Mouse (Mus musculus) layer of hippocampus, postnatal 25 days (tissue): ENCODE measurements around the gene Bglap. TPM values are rescaled to one million over a fixed set of nuclear protein-coding genes. Genes with fewer than 3 reads are reported as not detected.
"Not testable (repeated sequence)": the region's sequence is repeated elsewhere in the genome, so short reads cannot be mapped to it uniquely, and the experiment has no call there.

Experiments
- DNase-seq, 2 experiments: peaks; one replicate each; pipeline ENCODE4 v3.0.0; 2022; ENCODE audit warnings: mixed read lengths in 2 of 2, low spot score in 1 of 2; ENCODE audit errors: extremely low spot score in 1 of 2
- total RNA-seq, 2 experiments: library from RNA; stranded (reverse); gene quantifications; 2 replicates each; pipeline ENCODE4 v1.2.3; 2021

Bglap gene
- total RNA-seq, 2 experiments from 2014 or later = 1.3 TPM; not detected in 1

DNA sequence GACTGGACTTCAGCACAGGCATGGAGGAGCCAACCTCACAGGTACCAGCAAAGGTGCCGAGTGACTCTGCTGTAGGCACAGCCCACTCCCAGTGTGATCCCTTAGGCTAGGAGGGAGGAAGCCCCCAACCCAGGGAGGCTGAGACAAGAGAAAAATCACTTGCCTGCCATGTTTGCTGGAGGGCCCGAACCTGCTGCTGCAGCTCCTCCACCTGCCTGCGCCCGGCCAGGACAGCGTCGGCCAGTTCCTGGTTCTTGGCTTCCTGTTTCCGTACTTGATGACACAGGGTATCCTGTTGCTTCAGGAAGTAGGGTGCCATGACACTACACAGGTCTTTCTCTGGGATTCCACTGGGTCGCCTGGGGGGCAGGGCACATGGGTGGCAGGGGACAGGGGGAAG, 11.5 kb upstream of the Bglap start:
- no peak for DNase-seq

- DNase-seq = no peak
Measured at GRCm38 (mm10) chr3:88395288-88395687, 11.0 kb upstream of the Bglap start.

DNA sequence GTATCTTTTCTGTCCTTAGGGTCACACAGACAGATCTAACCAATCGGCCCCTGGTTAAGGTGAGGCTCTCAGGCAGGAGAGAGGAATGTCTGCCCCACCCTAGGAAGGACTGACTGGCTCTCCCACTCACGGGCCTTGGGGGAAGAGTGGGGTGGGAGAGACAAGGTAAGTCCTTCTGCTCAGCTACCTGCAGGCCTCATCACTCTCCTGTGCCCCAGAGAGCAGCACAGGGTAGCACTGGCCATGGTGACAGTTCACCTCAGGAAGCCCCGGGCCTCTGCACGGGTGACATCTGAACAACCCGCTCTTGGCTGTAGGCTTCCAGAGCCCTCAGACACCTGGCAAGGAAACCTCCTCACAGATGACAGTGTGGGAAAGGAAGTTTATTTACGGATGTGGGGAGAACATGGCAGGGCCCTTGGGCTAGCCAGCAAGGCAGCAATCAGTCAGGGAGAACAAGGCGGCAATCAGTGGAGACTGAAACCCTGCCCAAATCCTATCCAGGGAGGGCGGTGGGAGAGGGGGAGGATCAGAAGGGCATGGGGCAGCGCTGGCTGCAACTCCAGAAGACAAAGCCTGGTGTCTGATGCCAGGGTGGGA, 9.6 kb upstream of the Bglap start:
- DNase-seq = no peak

GRCm38 (mm10) chr3:88382383-88382782, 1.9 kb downstream of the Bglap start:
- DNase-seq = not testable (repeated sequence)

DNA sequence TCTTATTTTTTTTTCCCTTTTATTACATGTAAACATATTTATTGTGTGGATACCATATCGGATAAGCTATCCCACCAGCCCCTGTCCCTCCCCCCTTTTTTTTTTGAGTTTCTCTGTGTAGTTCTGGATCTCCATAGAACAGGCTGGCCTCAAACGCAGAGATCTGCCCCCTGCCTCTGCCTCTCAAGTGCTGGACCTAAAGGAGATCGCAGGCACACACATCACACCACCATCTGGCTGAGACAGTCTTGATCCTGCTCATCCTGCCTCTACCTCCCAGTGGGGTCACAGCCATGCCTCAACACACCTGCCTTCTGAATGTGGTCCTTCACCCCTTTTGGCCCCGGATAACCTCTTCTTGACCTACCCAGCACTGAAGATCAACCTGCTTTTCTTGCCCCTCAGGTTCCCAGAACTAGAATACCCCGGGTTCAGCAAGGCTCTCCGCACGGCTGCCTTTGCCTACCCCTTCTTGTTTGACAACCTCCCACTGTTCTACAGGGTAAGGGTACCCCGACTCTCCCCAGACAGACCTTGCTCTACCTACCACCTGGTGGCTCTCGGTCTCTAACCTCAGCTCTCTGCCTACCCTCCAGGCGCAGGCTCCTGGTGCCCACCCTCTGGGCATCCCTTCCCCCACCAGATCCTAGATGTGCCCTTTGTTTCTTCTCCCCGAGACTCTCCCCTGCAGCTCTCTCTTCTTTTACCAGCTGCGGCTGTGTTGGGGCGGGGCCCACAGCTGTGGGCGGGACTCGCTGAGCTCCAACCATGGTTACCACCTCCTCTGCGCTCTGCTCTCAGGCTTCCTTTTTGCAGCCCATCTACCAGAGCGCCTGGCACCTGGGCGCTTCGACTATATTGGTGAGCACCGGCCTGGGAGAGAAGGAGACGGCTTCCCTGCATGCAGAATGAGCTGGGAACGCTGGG, 2.6 kb downstream of the Bglap start:
- not testable (repeated sequence) for DNase-seq

- not testable (repeated sequence) for DNase-seq
Measured at GRCm38 (mm10) chr3:88378599-88378998, 5.7 kb downstream of the Bglap start, which contains the start of gene Bglap2. Gene Bglap2 (minus strand): TSS chr3:88378699.

- not testable (repeated sequence) for DNase-seq
Measured at GRCm38 (mm10) chr3:88376644-88377043, 7.6 kb downstream of the Bglap start.

DNA sequence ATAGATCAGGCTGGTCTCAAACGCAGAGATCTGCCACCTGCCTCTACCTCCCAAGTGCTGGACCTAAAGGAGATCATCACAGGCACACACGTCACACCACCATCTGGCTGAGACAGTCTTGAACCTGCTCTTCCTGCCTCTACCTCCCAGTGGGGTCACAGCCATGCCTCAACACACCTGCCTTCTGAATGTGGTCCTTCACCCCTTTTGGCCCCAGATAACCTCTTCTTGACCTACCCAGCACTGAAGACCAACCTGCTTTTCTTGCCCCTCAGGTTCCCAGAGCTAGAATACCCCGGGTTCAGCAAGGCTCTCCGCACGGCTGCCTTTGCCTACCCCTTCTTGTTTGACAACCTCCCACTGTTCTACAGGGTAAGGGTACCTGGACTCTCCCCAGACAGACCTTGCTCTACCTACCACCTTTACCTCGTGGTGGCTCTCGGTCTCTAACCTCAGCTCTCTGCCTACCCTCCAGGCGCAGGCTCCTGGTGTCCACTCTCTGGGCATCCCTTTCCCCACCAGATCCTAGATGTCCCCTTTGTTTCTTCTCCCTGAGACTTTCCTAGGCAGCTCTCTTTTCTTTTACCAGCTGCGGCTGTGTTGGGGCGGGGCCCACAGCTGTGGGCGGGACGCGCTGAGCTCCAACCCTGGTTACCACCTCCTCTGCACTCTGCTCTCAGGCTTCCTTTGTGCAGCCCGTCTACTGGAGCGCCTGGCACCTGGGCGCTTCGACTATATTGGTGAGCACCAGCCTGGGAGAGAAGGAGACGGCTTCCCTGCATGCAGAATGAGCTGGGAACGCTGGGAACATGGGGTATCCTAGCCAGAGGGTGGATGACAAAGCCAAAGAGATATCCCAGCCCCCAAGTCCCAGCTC, 8.3 kb downstream of the Bglap start:
- DNase-seq = not testable (repeated sequence)

- not testable (repeated sequence) for DNase-seq
Measured at GRCm38 (mm10) chr3:88372643-88373042, 11.6 kb downstream of the Bglap start, which contains the start of gene Bglap3. Gene Bglap3 (minus strand): TSS chr3:88372743.

GRCm38 (mm10) chr3:88368511-88368910, 15.8 kb downstream of the Bglap start:
- not testable (repeated sequence) for DNase-seq

- not testable (repeated sequence) for DNase-seq
Measured at GRCm38 (mm10) chr3:88367517-88367916, 16.7 kb downstream of the Bglap start.

GRCm38 (mm10) chr3:88366830-88367428, 17.3 kb downstream of the Bglap start:
- peak in 1 of 2 experiments; percentile 20 for DNase-seq

DNA sequence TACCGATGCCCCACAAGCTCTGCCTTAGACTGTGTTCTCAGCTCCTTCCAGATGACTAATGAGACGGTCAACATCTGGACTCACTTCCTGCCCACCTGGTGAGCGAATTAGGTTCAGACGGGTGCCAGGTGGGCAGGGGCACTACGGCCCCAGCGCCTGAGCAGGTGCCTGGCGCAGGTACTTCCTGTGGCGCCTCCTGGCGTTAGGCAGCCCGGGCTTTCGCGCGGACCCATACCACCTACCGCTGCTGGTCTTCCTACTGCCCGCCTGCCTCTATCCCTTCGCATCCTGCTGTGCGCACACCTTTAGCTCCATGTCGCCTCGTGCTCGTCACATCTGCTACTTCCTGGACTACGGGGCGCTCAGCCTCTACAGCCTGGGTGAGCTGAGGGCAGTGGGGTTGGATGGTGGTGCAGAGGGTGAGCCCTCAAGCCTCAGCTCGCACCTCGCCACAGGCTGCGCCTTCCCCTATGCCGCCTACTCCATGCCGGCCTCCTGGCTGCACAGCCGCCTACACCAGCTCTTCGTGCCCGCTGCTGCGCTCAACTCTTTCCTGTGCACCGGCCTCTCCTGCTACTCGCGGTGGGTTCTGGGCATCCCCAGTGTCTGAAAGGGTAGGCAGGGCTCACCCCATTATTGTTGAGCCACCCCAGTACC, 18.4 kb downstream of the Bglap start:
- DNase-seq = no peak

DNA sequence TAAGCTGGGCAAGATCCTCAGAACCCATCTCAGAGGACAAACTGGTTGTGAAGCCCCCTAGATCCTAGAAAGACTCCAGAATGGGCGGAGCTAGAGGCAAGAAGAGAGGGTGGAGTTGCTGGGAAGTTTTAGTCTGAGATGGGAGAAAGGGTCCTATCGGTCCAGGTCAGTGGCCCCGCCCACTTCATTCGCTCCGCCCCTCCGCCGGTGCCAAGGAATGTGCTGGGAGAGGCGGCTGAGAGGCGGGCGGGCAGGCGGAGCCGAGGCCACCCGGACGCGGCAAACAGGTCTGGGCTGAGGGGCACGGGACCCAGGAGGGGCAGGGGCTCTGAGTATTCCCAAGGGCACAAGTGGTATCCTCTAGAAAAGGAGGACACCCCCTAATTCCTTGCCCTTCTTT, 19.9 kb downstream of the Bglap start, which contains the start of gene Paqr6:
Paqr6 (plus strand) TSS at position 248 of the 400 bp plus-strand sequence.
- DNase-seq = peak in 1 of 2 experiments; percentile 37

DNA sequence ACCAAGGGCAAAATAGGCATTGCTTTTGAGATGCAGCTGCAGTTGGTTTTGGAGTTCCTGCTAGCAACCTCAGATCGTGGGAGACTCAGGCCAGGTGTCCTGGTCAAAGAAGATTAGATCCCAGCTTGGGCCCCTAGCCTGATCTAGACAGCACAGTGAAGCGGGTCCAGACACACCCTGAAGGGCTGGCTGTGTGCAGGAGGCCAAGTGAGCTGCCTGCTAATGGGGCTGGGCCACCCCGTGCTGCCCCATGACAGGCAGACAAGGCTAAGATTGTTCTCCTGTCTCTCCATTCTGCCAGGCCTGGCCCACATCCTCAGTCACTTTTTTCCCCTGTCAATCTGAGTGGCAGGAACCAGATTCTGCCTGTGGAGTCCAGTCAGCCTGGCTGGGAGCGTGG, 20.6 kb downstream of the Bglap start:
- peak in 1 of 2 experiments; percentile 24 for DNase-seq

DNA sequence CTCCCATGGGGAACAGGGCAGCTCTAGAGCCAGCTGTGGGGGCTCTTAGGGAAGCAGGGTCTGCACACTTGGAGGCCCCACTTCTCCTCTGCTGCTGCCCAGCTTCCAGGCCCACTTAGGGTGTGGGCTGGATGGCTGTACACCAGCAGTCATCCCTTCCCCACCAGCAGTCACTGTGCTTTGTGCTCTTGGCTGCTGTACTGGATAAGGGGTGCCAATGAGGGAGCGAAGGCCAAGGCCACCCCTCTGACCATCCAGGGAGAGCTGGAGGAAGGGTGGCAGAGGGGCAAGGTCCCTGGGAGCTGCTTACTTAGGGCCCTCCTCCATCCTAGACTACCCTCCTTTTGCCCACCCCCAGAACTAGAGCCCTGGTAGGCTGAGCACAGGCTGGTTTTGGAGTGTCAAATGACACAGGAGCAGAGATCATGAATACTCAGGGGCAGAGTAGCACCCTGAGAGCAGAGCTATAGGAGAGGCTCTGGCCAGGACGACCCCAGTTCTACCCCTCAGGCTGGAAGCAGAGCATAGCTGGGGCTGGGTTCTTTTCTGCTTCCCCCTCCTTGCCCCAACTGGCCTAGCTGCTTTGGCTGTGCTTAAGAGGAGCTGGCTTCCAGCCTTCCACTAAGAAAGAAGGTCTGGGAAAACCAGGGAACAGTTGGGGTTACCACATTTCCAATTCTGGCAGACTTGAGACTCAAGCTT, 22.5 kb downstream of the Bglap start:
- no peak for DNase-seq

DNA sequence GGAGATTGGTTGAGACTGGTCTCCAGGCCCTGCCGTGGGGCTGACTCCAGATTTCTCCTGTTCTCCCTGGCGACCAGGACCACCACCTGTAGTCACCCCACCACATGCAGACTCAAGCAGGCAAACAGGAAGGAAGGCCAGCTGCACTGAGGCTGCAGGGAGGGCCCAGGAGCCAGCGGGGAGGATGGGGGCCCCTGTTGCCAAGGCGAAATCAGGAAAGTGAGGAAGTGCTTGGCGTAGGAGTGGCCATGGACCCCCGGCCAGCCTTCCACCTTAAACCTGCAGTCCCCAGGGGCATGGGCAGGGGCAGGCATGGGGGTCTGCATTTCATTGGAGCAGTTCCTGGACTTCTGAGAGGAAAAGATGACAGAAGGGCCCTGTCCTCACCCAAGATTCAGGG, 23.2 kb downstream of the Bglap start:
- DNase-seq = no peak

GRCm38 (mm10) chr3:88359989-88360388, 24.3 kb downstream of the Bglap start:
- no peak for DNase-seq

- DNase-seq = no peak
Measured at GRCm38 (mm10) chr3:88359584-88359983, 24.7 kb downstream of the Bglap start.
